Mouse (Mus musculus): ENCODE results near the gene Slu7. TPM values are rescaled to one million over a fixed set of nuclear protein-coding genes. Genes with fewer than 3 reads are reported as not detected.

The Slu7 gene
- polyA plus RNA-seq, 1 experiment from 2014 or later = 59.2 TPM

DNA sequence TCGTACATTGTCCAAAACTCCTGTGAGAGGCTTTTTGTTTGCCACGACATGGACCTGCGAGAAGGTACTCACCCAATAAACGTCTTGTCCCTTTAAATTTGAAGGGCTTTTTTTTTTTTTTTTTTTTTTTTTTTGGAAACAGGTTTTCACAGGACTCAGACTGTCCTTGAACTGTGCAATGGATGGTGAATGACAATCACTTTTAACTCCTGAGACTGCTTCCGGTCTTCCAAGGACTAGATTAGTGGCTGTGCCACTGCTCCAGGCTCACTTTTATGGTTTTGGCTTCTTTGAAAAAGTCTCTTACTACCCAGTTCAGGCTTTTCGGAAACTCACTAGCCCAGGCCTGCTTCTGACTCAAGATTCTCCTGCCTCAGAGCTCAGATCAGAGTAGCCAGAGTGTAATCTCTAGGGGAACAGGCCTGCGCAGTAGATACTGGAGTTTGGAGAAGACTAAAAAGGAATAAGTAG, 7.1 kb upstream of the Slu7 start:
- Histone ChIP-seq H3K36me3 (no peaks in the 10 kb centered on the region), H3K27me3 (no peaks in the 10 kb centered on the region), H3K9me3 (no peaks in the 10 kb centered on the region), H3K4me2 (peak overlapping the region; percentile 76), H3K9ac (0 out of 2 replicates have a peak overlapping the region, but pooled peaks have one; percentile 63), H3K27ac (replicated peaks) (no peak overlapping the region), H3K4me3 (peak overlapping the region; percentile 71), H3K4me1 (replicated peaks) (peaks cover 12% of the 10 kb centered on the region)
- WGBS = 18% methylated on average over 7 of the region's 7 CpGs
- peak; percentile 69; the same call in 1 of the 2 replicates for ATAC-seq (ENCODE audit: low FRiP score, low read depth)

DNA sequence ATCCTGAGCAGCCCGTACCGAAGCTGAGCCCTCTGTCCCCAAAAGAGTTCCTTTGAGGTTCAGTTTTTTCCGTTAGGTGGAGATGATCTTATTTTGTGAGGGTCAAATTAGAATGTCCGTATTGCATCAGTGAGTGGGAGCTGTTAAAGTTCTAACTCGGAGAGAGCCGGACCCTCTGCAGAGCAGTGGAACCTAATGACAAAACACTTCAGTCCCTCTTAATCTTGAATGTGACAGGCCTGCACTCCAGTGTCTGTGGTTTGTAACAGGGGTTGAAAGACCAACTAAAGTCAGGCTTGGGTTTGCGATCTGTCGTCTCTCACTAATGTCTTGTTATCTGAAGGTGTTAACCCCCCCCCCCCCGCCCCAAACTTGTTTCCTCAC, 472 bp downstream of the Slu7 start:
- Histone ChIP-seq H3K27ac (replicated peaks) (peak overlapping the region; percentile 13; the same call in 1 of the 2 replicates), H3K4me2 (peak overlapping the region; percentile 76), H3K36me3 (peaks cover 20% of the 10 kb centered on the region), H3K9me3 (no peaks in the 10 kb centered on the region), H3K9ac (peak overlapping the region; percentile 50), H3K4me1 (replicated peaks) (peaks cover 11% of the 10 kb centered on the region), H3K4me3 (peak overlapping the region; percentile 60), H3K27me3 (no peaks in the 10 kb centered on the region)
- peak; percentile 63 for ATAC-seq (ENCODE audit: low FRiP score, low read depth)
- WGBS = 6% methylated on average over 9 of the region's 9 CpGs

DNA sequence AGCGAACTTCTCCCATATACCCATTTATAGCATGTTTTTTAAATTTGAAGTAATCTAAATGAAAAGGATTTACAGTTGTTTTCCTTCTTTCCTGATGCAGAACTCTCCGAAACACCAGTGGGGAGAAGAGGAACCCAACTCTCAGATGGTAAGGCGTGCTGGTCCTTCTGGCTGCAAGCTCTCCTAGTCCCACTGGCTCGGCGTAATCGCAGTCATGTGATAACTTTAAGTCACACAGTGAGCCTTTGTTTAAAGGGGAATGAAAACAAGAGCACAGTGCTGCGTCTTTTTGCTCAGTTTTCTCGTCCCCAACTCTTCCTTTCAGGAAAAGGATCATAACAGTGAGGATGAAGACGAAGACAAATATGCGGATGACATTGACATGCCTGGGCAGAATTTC, 7.6 kb downstream of the Slu7 start:
- ATAC-seq (ENCODE audit: low FRiP score, low read depth) = no peak
- Histone ChIP-seq H3K27ac (replicated peaks) (no peak overlapping the region), H3K4me3 (no peak overlapping the region), H3K9me3 (no peaks in the 10 kb centered on the region), H3K36me3 (peaks cover 89% of the 10 kb centered on the region), H3K27me3 (no peaks in the 10 kb centered on the region), H3K4me2 (no peak overlapping the region), H3K9ac (no peak overlapping the region), H3K4me1 (replicated peaks) (no peaks in the 10 kb centered on the region)
- WGBS = 96% methylated on average over 10 of the region's 10 CpGs

DNA sequence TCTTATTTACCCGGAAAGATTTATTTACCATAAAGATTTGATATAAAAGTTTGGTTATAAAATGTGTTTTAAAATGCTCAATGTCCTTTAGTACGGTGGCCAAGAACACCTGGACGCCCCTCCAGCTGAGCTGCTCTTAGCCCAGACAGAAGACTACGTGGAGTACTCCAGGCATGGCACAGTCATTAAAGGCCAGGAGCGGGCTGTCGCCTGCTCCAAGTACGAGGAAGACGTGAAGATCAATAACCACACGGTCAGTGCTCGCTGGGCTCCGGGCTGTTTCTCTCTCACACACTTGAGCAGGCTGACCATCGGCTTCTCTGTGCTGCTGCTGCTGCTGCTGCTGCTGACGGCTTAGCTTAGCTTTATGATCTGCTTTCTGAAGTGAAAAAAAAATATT, 9.6 kb downstream of the Slu7 start:
- no peak overlapping the region for H3K4me2 ChIP-seq
- H3K4me1 ChIP-seq (replicated peaks) = no peaks in the 10 kb centered on the region
- H3K36me3 ChIP-seq = peaks cover 93% of the 10 kb centered on the region
- no peak overlapping the region for H3K27ac ChIP-seq (replicated peaks)
- WGBS = 93% methylated on average over 13 of the region's 13 CpGs
- ATAC-seq (ENCODE audit: low FRiP score, low read depth) = no peak
- no peak overlapping the region for H3K4me3 ChIP-seq
- H3K27me3 ChIP-seq = no peaks in the 10 kb centered on the region
- no peak overlapping the region for H3K9ac ChIP-seq
- no peaks in the 10 kb centered on the region for H3K9me3 ChIP-seq

DNA sequence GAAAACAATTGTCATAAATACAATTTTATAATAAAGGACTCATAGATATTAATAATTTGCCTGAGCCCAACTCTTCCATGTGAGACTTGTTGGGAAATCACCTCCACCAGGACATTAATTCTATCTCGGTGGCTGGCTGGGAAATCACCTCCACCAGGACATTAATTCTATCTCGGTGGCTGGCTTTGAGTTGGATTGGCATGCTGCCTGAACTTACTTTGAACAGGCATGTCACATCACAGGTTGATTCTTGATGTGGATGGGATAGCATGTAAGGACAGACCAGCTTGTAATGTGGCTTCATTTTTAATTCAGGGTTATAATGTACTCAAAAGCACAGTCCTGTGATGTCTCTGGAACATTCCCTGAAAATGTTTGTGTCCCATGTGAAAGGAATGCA, 16.4 kb downstream of the Slu7 start:
- Histone ChIP-seq H3K4me2 (no peak overlapping the region), H3K27ac (replicated peaks) (no peak overlapping the region), H3K27me3 (no peaks in the 10 kb centered on the region), H3K9me3 (no peaks in the 10 kb centered on the region), H3K9ac (no peak overlapping the region), H3K4me3 (no peak overlapping the region), H3K36me3 (peaks cover 28% of the 10 kb centered on the region), H3K4me1 (replicated peaks) (no peaks in the 10 kb centered on the region)
- WGBS = 91% methylated on average over 2 of the region's 2 CpGs
- no peak for ATAC-seq (ENCODE audit: low FRiP score, low read depth)

DNA sequence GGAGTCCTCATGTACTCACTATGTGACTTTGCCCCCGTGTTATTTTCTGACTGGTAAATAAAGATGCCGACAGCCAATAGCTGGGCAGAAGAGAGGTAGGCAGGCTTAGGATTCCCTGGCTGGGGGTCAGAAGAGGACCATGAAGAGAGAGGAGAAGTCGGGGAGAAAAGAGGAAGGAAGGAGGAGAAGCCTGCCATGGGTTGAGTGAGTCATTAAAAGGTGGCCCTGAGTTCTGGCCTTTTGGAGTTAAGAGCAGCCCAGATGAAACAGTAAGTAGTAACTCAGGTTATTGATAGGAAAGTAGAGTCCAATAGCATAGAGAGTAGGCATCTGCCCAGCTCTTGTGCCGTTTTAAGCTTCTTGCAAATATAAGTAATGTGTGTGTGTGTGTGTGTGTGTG, 17.8 kb downstream of the Slu7 start:
- Histone ChIP-seq H3K27ac (replicated peaks) (no peak overlapping the region), H3K4me2 (no peak overlapping the region), H3K36me3 (peaks cover 14% of the 10 kb centered on the region), H3K9me3 (no peaks in the 10 kb centered on the region), H3K27me3 (no peaks in the 10 kb centered on the region), H3K9ac (no peak overlapping the region), H3K4me1 (replicated peaks) (no peaks in the 10 kb centered on the region), H3K4me3 (no peak overlapping the region)
- ATAC-seq (ENCODE audit: low FRiP score, low read depth) = no peak
- 76% methylated on average over 4 of the region's 4 CpGs for WGBS

DNA sequence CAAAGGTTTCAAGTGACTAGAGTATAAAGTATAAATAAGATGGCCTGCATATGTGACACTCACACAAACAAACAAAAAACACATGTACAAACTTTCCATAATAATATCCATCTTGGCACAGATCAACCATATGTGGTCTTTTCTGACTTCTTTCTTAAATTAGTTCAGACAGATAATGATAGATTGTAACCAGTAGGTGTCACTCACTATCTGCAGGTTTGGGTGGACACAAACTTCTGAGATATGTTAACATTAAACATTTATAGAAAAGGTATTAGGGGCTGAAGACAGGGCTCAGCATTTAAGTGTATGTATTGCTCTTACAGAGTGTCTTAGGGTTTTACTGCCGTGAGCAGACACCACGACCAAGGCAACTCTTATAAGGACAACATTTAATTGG, 18.7 kb downstream of the Slu7 start:
- H3K4me3 ChIP-seq = no peak overlapping the region
- H3K9ac ChIP-seq = no peak overlapping the region
- H3K4me1 ChIP-seq (replicated peaks) = no peaks in the 10 kb centered on the region
- no peaks in the 10 kb centered on the region for H3K9me3 ChIP-seq
- H3K36me3 ChIP-seq = peaks cover 5% of the 10 kb centered on the region
- H3K4me2 ChIP-seq = no peak overlapping the region
- H3K27ac ChIP-seq (replicated peaks) = no peak overlapping the region
- H3K27me3 ChIP-seq = no peaks in the 10 kb centered on the region
- WGBS = 75% methylated on average over 2 of the region's 2 CpGs
- no peak for ATAC-seq (ENCODE audit: low FRiP score, low read depth)

DNA sequence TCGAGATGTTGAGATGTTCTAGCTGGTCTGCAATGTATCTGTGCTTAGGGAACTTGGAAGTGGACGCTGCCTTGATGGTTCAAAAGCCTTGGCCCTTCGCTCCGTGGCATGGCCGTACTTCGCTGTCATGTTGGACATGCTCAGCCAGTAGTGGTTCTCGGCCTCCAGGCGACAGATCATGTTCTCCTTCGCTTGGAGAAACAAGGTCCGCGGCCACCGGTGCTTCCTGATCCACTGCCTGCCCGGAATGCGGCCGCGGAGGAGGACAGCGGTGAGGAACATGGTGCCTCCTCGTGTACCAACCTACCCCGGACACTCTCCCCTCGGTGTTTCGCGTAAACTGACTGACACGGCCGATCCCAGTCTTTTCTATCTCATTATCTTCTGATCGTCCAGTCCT, 29.7 kb downstream of the Slu7 start:
- no peak overlapping the region for H3K27ac ChIP-seq (replicated peaks)
- no peak overlapping the region for H3K4me3 ChIP-seq
- WGBS = 93% methylated on average over 25 of the region's 25 CpGs
- no peak overlapping the region for H3K4me2 ChIP-seq
- H3K4me1 ChIP-seq (replicated peaks) = no peaks in the 10 kb centered on the region
- no peaks in the 10 kb centered on the region for H3K27me3 ChIP-seq
- ATAC-seq (ENCODE audit: low FRiP score, low read depth) = no peak
- no peaks in the 10 kb centered on the region for H3K9me3 ChIP-seq
- H3K36me3 ChIP-seq = no peaks in the 10 kb centered on the region
- no peak overlapping the region for H3K9ac ChIP-seq

DNA sequence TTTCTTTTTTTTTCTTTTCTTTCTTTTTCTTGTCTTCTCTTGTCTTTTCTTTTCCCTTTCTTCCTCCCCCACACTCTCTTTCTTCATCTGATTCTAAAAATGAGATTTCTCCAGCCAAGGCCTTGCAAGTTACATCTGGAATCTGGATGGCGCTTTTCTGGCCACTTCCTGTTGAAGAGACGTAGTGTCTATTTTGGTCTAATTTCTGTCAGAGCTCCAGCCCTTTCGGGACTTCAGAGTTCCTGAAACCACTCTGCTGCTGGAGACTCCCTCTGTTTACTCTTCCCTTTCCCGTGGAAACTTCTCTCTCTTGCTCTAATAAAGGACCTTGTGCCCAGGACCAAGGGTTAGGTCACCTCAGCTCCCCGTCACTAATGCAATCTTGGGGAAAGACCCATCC, 36.6 kb downstream of the Slu7 start:
- H3K9me3 ChIP-seq = no peaks in the 10 kb centered on the region
- no peak overlapping the region for H3K4me2 ChIP-seq
- no peaks in the 10 kb centered on the region for H3K36me3 ChIP-seq
- no peak overlapping the region for H3K4me3 ChIP-seq
- no peaks in the 10 kb centered on the region for H3K27me3 ChIP-seq
- ATAC-seq (ENCODE audit: low FRiP score, low read depth) = no peak
- H3K27ac ChIP-seq (replicated peaks) = no peak overlapping the region
- WGBS = 74% methylated on average over 5 of the region's 5 CpGs
- peaks cover 8% of the 10 kb centered on the region for H3K4me1 ChIP-seq (replicated peaks)
- H3K9ac ChIP-seq = no peak overlapping the region

DNA sequence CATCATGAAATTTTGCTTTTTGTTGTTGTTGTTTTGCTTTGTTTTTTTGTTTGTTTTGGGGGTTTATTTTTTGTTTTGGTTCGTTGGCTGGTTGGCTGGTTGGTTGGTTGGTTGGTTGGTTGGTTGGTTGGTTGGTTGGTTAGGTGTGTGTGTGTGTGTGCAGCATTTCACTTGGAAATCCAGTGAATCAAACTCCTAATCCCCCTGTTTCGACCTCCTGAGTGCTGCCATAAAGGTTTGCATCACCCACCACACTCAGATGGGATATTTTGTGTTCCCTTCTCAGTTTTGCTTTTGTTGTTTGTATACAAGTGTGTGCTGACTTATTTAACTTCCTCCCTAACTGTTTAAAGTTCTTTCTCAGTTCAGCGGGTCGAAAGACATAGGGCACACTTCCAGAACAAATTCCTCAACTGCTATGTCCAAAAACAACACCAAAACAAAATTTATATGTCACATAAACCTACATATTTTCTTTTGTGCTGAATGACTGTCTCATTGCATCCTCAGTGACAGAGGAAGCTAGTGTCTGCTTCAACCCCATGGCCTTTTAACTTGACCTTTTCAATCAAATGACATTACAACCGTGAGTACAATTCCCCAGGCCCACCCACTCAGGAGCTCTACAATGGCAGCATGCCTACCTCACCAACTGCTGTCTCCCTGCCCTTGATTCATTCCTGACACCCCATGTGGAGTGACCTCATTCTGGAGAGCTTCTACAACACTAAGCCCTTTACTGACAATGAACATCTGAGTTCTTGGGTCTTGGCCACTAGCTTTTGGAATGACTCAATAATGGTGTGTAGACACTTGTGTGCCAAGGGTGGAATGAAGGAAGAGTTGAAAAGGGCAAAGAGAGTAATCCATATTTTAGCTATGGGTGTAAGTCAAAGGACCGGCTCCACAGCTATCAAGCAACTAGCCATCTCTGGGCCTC, 37.6 kb downstream of the Slu7 start:
- Histone ChIP-seq H3K9ac (no peak overlapping the region), H3K4me1 (replicated peaks) (peaks cover 8% of the 10 kb centered on the region), H3K27me3 (no peaks in the 10 kb centered on the region), H3K27ac (replicated peaks) (no peak overlapping the region), H3K36me3 (no peaks in the 10 kb centered on the region), H3K4me2 (no peak overlapping the region), H3K4me3 (no peak overlapping the region), H3K9me3 (no peaks in the 10 kb centered on the region)
- WGBS = 73% methylated on average over 6 of the region's 6 CpGs
- ATAC-seq (ENCODE audit: low FRiP score, low read depth) = no peak

DNA sequence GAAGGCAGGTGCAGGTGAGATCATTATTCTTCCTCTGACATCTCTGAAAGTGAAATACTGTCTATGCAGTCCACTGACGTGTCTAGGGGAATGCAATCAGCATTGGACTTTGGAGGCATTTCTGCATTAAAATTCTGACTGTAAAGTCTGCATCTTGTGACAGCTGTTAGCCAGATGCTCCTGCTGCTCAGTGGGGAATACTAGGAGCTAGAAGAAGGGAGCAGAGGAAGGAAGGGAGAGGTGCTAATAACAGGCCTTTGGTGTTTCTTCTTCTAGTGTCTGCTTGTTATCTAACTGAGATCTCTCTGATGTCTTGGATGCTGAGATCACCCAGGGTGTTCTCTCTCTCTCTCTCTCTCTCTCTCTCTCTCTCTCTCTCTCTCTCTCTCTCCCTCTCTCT, 39.6 kb downstream of the Slu7 start:
- WGBS = 39% methylated on average over 1 of the region's 1 CpGs
- Histone ChIP-seq H3K36me3 (no peaks in the 10 kb centered on the region), H3K27me3 (no peaks in the 10 kb centered on the region), H3K27ac (replicated peaks) (no peak overlapping the region), H3K4me2 (no peak overlapping the region), H3K4me1 (replicated peaks) (peaks cover 8% of the 10 kb centered on the region), H3K4me3 (no peak overlapping the region), H3K9ac (no peak overlapping the region), H3K9me3 (no peaks in the 10 kb centered on the region)
- no peak; the same call in 1 of the 2 replicates for ATAC-seq (ENCODE audit: low FRiP score, low read depth)

DNA sequence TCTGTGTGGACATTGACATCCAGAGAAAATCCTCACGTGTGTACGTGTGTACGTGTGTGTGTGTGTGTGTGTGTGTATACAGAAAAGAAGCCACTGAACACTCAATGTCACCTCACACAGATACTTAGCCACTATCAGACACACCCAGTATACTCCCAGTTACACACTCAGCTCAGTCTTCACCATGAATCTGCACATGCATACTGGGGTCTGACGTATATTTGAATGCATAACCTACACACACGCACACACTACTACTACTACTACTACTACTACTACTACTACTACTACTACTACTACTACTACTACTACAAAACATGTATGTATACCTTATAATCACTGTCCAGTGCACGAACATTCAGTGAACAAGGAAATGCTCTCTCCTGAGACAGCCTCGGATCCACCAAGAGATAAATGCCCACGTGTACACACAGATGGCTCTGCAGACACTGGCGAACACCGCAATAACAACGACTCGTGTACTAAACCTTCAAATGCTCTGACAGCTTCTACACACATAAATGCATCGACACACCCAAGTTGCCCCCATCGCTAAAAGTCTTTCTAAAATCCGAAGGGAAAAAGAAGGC, 40.2 kb downstream of the Slu7 start:
- H3K4me2 ChIP-seq = peak overlapping the region; percentile 67
- no peaks in the 10 kb centered on the region for H3K27me3 ChIP-seq
- H3K9ac ChIP-seq = peak overlapping the region; percentile 43
- WGBS = 52% methylated on average over 15 of the region's 15 CpGs
- peak; percentile 25; the same call in 1 of the 2 replicates for ATAC-seq (ENCODE audit: low FRiP score, low read depth)
- H3K4me3 ChIP-seq = peak overlapping the region; percentile 36
- no peaks in the 10 kb centered on the region for H3K9me3 ChIP-seq
- H3K27ac ChIP-seq (replicated peaks) = no peak overlapping the region
- peaks cover 8% of the 10 kb centered on the region for H3K4me1 ChIP-seq (replicated peaks)
- H3K36me3 ChIP-seq = no peaks in the 10 kb centered on the region

Data from hindbrain, embryonic 15.5 days (tissue).